Mouse (Mus musculus) cerebellum, postnatal 25 days (tissue): ENCODE data around the gene Ing3.

ENCODE experiments used
- DNase-seq, 2 experiments: peaks; one replicate each; pipeline ENCODE4 v3.0.0; 2021; ENCODE audit warnings: mixed read lengths in 2 of 2

The Ing3 gene

GRCm38 (mm10) chr6:21949226-21949731, at the start of gene Ing3:
Gene Ing3 (plus strand): TSS chr6:21949571.
- peak; percentile 96 to 99 for DNase-seq

GRCm38 (mm10) chr6:21909720-21910119, 39.7 kb upstream of the Ing3 start:
- no peak for DNase-seq

- DNase-seq = no peak
These were observed 38.6 kb upstream of the Ing3 start for GRCm38 (mm10) chr6:21910804-21911203.

GRCm38 (mm10) chr6:21916591-21916990, 32.8 kb upstream of the Ing3 start:
- DNase-seq = no peak

- no peak for DNase-seq
These were observed 25.2 kb upstream of the Ing3 start for GRCm38 (mm10) chr6:21924150-21924549.

- no peak for DNase-seq
These were observed 11.3 kb upstream of the Ing3 start for GRCm38 (mm10) chr6:21937981-21938635.

GRCm38 (mm10) chr6:21949771-21950448, 539 bp downstream of the Ing3 start:
- DNase-seq = peak; percentile 99

- DNase-seq = no peak
These were observed 1.3 kb downstream of the Ing3 start for GRCm38 (mm10) chr6:21950676-21951075.

GRCm38 (mm10) chr6:21955468-21955867, 6.1 kb downstream of the Ing3 start:
- no peak for DNase-seq

- no peak for DNase-seq
These were observed 9.6 kb downstream of the Ing3 start for GRCm38 (mm10) chr6:21958922-21959321.

GRCm38 (mm10) chr6:21959909-21960308, 10.5 kb downstream of the Ing3 start:
- no peak for DNase-seq

- no peak for DNase-seq
These were observed 28.2 kb downstream of the Ing3 start for GRCm38 (mm10) chr6:21977532-21977931.

- DNase-seq = no peak
These were observed 31.7 kb downstream of the Ing3 start for GRCm38 (mm10) chr6:21981114-21981513.

GRCm38 (mm10) chr6:21984990-21985731, 35.8 kb downstream of the Ing3 start:
- peak in 1 of 2 experiments; percentile 48 for DNase-seq

- DNase-seq = peak; percentile 45 to 63
These were observed 36.6 kb downstream of the Ing3 start, which contains the start of gene Cped1 for GRCm38 (mm10) chr6:21985732-21986540. Gene Cped1 (plus strand): TSS chr6:21985916.

- peak; percentile 10 to 16 for DNase-seq
These were observed 37.4 kb downstream of the Ing3 start for GRCm38 (mm10) chr6:21986660-21987331.

- no peak for DNase-seq
These were observed 38.2 kb downstream of the Ing3 start for GRCm38 (mm10) chr6:21987554-21987953.

- no peak for DNase-seq
These were observed 38.9 kb downstream of the Ing3 start for GRCm38 (mm10) chr6:21988296-21988695.

- DNase-seq = no peak
These were observed 39.7 kb downstream of the Ing3 start for GRCm38 (mm10) chr6:21989081-21989480.

- no peak for DNase-seq
These were observed 41.1 kb downstream of the Ing3 start for GRCm38 (mm10) chr6:21990181-21991135.

GRCm38 (mm10) chr6:21991151-21991550, 41.8 kb downstream of the Ing3 start:
- no peak for DNase-seq
